Mouse (Mus musculus) cerebellum, adult 2 months (tissue): ENCODE measurements at regions not wholly inside any gene's neighbourhood (a gene's known extent, or its start where the extent isn't known, plus 50 kb on each side); places are given as distances from the start of the nearest gene placed in this dataset.

ENCODE experiments used
- CTCF ChIP-seq: fragments of 200-500 bp; IDR thresholded peaks from 2 replicates; pipeline ENCODE4 v1.5.1; 2011; ENCODE audit warnings: low read depth, mild to moderate bottlenecking, control low read depth, low read length, moderate library complexity, borderline replicate concordance; ENCODE audit not compliant: insufficient read depth
- POLR2A ChIP-seq: fragments of 200-500 bp; IDR thresholded peaks from 2 replicates; pipeline ENCODE4 v1.6.1; 2011; ENCODE audit warnings: low read length, control low read depth, borderline replicate concordance; ENCODE audit not compliant: insufficient read depth

DNA sequence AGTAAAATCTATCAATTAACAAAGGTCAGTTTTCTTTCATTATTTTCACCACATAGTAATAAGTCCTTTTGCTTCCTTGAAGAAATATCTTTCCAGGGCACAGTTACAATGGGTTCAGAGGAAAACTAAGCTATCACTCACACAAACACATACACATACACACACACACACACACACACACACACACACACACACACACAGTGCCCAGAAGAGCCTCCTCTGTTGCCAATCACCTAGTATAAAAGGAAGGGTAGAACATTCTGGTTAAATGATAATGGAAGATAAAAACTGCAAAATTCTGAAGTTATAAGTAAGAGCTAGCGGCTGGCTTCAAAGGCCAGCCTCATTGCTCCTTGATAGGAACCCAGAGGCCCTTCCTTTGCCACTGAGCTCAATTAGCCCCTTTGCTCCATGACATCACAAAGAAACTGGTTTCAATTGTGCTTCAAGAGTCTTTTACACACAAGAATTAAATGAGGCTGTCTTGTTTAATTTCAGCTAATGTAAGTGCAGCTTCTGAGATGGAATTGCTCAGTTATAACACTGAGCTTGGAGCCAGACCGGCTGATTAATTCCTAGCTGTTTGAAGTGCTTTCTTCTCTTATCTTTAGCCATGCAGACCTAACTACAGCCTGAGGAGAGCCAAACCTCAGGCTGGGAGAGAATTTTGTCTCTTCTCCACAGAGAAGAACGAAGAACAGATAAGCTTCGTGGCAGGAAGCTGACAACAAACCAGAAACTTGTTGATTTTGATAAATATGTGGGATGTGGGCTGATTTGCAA is 262.1 kb downstream of the Pdha2 start:
- TF ChIP-seq CTCF (no peak), POLR2A (no peak)
